Mouse (Mus musculus) heart, embryonic 16.5 days (tissue): Measurements from ENCODE around the gene Sfrp4. TPM values are rescaled to one million over a fixed set of nuclear protein-coding genes. Genes with fewer than 3 reads are reported as not detected.

ENCODE experiments used
- ATAC-seq: fragments of 200-750 bp; cut with Nextera tagmentation; replicated peaks from 2 replicates; pipeline ENCODE4 v1.8.0; 2017; ENCODE audit warnings: moderate number of reproducible peaks; ENCODE audit not compliant: insufficient read depth, low FRiP score; ENCODE audit errors: extremely low read depth
- H3K27ac ChIP-seq: fragments of 300-500 bp; sonication (generic); 2 replicates; pipeline ENCODE4 v1.5.1; 2014; ENCODE audit warnings: mild to moderate bottlenecking, low read length, control low read depth, moderate library complexity
- H3K27me3 ChIP-seq: fragments of 300-500 bp; sonication (generic); 2 replicates; pipeline ENCODE4 v1.6.1; 2014; ENCODE audit warnings: low read length, mixed read lengths; ENCODE audit not compliant: control insufficient read depth, insufficient read depth
- H3K36me3 ChIP-seq: fragments of 300-500 bp; sonication (generic); 2 replicates; pipeline ENCODE4 v1.6.1; 2014; ENCODE audit not compliant: control insufficient read depth, insufficient read depth
- H3K4me1 ChIP-seq: fragments of 300-500 bp; sonication (generic); 2 replicates; pipeline ENCODE4 v1.6.1; 2014; ENCODE audit warnings: low read length, mixed read lengths; ENCODE audit not compliant: control insufficient read depth, insufficient read depth
- H3K4me2 ChIP-seq: fragments of 300-500 bp; sonication (generic); 2 replicates; pipeline ENCODE4 v1.6.1; 2014; ENCODE audit warnings: low read depth, mild to moderate bottlenecking, control low read depth, low read length
- H3K4me3 ChIP-seq: fragments of 300-500 bp; sonication (generic); 2 replicates; pipeline ENCODE4 v1.5.1; 2014; ENCODE audit warnings: mild to moderate bottlenecking, control low read depth, low read length
- H3K9ac ChIP-seq: fragments of 300-500 bp; sonication (generic); 2 replicates; pipeline ENCODE4 v1.6.1; 2014; ENCODE audit warnings: low read length, control low read depth
- H3K9me3 ChIP-seq: fragments of 300-500 bp; sonication (generic); replicated peaks from 2 replicates; pipeline ENCODE4 v1.6.1; 2016; ENCODE audit warnings: low read length; ENCODE audit not compliant: control insufficient read depth
- WGBS: fragments of 180-500 bp; shearing (Covaris S2); extraction: QIAGEN DNeasy Blood & Tissue Kit; methylation state at CpG from one replicate; pipeline ENCODE4 v1.1.7; 2014; 5-methylcytosine and 5-hydroxymethylcytosine counted together
- polyA plus RNA-seq: library from polyadenylated mRNA; unstranded; fragments of >200 nt; fragmentation: Nextera tagmentation; extraction: Ambion mirVana; gene quantifications from 2 replicates; pipeline ENCODE4 v1.2.1, GENCODE M21; 2015

The Sfrp4 gene
- polyA plus RNA-seq, 1 experiment from 2014 or later: 0.41 TPM

GRCm38 (mm10) chr13:19624632-19625320, 1.9 kb downstream of the Sfrp4 start:
- no peak for ATAC-seq
- Histone ChIP-seq H3K4me1 (peaks cover 5% of the 10 kb centered on the region; the same call in 1 of the 2 replicates), H3K27ac (no peak overlapping the region), H3K36me3 (no peaks in the 10 kb centered on the region), H3K4me2 (no peak overlapping the region), H3K9ac (no peak overlapping the region), H3K27me3 (peaks cover 18% of the 10 kb centered on the region), H3K4me3 (no peak overlapping the region), H3K9me3 (no peaks in the 10 kb centered on the region)
- WGBS: 79% methylated on average over 11 of the region's 11 CpGs

- no peak for ATAC-seq
- H3K4me1 ChIP-seq: peaks cover 5% of the 10 kb centered on the region; the same call in 1 of the 2 replicates
- H3K27ac ChIP-seq: no peak overlapping the region
- no peaks in the 10 kb centered on the region for H3K36me3 ChIP-seq
- H3K27me3 ChIP-seq: peaks cover 18% of the 10 kb centered on the region
- H3K9ac ChIP-seq: no peak overlapping the region
- H3K4me2 ChIP-seq: no peak overlapping the region
- H3K4me3 ChIP-seq: no peak overlapping the region
- 76% methylated on average over 1 of the region's 1 CpGs for WGBS
- no peaks in the 10 kb centered on the region for H3K9me3 ChIP-seq
Observed at GRCm38 (mm10) chr13:19626473-19626872, 3.6 kb downstream of the Sfrp4 start.

- Histone ChIP-seq H3K4me1 (no peaks in the 10 kb centered on the region), H3K27me3 (no peaks in the 10 kb centered on the region), H3K4me2 (no peak overlapping the region), H3K27ac (no peak overlapping the region), H3K9me3 (no peaks in the 10 kb centered on the region), H3K9ac (no peak overlapping the region), H3K36me3 (no peaks in the 10 kb centered on the region), H3K4me3 (no peak overlapping the region)
- 87% methylated on average over 5 of the region's 5 CpGs for WGBS
- no peak for ATAC-seq
Observed at GRCm38 (mm10) chr13:19630768-19631709, 8.1 kb downstream of the Sfrp4 start.

- WGBS: 55% methylated on average over 4 of the region's 4 CpGs
- H3K4me3 ChIP-seq: no peak overlapping the region
- H3K9me3 ChIP-seq: no peaks in the 10 kb centered on the region
- no peak overlapping the region for H3K4me2 ChIP-seq
- ATAC-seq: no peak
- no peaks in the 10 kb centered on the region for H3K27me3 ChIP-seq
- no peaks in the 10 kb centered on the region for H3K4me1 ChIP-seq
- H3K9ac ChIP-seq: no peak overlapping the region
- H3K36me3 ChIP-seq: no peaks in the 10 kb centered on the region
- no peak overlapping the region for H3K27ac ChIP-seq
Observed at GRCm38 (mm10) chr13:19636131-19636530, 13.2 kb downstream of the Sfrp4 start.

GRCm38 (mm10) chr13:19640203-19640851, 17.4 kb downstream of the Sfrp4 start:
- 66% methylated on average over 2 of the region's 2 CpGs for WGBS
- Histone ChIP-seq H3K4me1 (no peaks in the 10 kb centered on the region), H3K4me2 (no peak overlapping the region), H3K9ac (no peak overlapping the region), H3K27me3 (no peaks in the 10 kb centered on the region), H3K27ac (no peak overlapping the region), H3K4me3 (no peak overlapping the region), H3K36me3 (no peaks in the 10 kb centered on the region), H3K9me3 (no peaks in the 10 kb centered on the region)
- no peak for ATAC-seq

GRCm38 (mm10) chr13:19643519-19643918, 20.6 kb downstream of the Sfrp4 start:
- Histone ChIP-seq H3K4me3 (no peak overlapping the region), H3K36me3 (no peaks in the 10 kb centered on the region), H3K9ac (no peak overlapping the region), H3K9me3 (no peaks in the 10 kb centered on the region), H3K27ac (no peak overlapping the region), H3K4me1 (no peaks in the 10 kb centered on the region), H3K27me3 (no peaks in the 10 kb centered on the region), H3K4me2 (no peak overlapping the region)
- ATAC-seq: no peak
- 36% methylated on average over 1 of the region's 1 CpGs for WGBS

GRCm38 (mm10) chr13:19644225-19644624, 21.3 kb downstream of the Sfrp4 start:
- WGBS: 70% methylated on average over 2 of the region's 2 CpGs
- Histone ChIP-seq H3K4me2 (no peak overlapping the region), H3K27ac (no peak overlapping the region), H3K27me3 (no peaks in the 10 kb centered on the region), H3K9me3 (no peaks in the 10 kb centered on the region), H3K9ac (no peak overlapping the region), H3K4me3 (no peak overlapping the region), H3K4me1 (no peaks in the 10 kb centered on the region), H3K36me3 (no peaks in the 10 kb centered on the region)
- ATAC-seq: no peak

GRCm38 (mm10) chr13:19649824-19650223, 26.9 kb downstream of the Sfrp4 start:
- Histone ChIP-seq H3K27me3 (no peaks in the 10 kb centered on the region), H3K27ac (no peak overlapping the region), H3K9me3 (no peaks in the 10 kb centered on the region), H3K4me2 (no peak overlapping the region), H3K36me3 (no peaks in the 10 kb centered on the region), H3K4me3 (no peak overlapping the region), H3K4me1 (no peaks in the 10 kb centered on the region), H3K9ac (no peak overlapping the region)
- 83% methylated on average over 2 of the region's 2 CpGs for WGBS
- ATAC-seq: no peak

- no peaks in the 10 kb centered on the region for H3K4me1 ChIP-seq
- no peak overlapping the region for H3K27ac ChIP-seq
- 82% methylated on average over 2 of the region's 2 CpGs for WGBS
- no peaks in the 10 kb centered on the region for H3K36me3 ChIP-seq
- H3K4me2 ChIP-seq: no peak overlapping the region
- no peaks in the 10 kb centered on the region for H3K9me3 ChIP-seq
- H3K27me3 ChIP-seq: no peaks in the 10 kb centered on the region
- no peak for ATAC-seq
- H3K9ac ChIP-seq: no peak overlapping the region
- no peak overlapping the region for H3K4me3 ChIP-seq
Observed at GRCm38 (mm10) chr13:19652405-19652804, 29.5 kb downstream of the Sfrp4 start.
